Mouse (Mus musculus) left cerebral cortex, postnatal 25 days (tissue): ENCODE measurements around the gene Arpc1a. TPM values are rescaled to one million over a fixed set of nuclear protein-coding genes. Genes with fewer than 3 reads are reported as not detected.
"Not testable (repeated sequence)": the region's sequence is repeated elsewhere in the genome, so short reads cannot be mapped to it uniquely, and the experiment has no call there.

Experiments
- DNase-seq, 2 experiments: peaks; one replicate each; pipeline ENCODE4 v3.0.0; 2022; ENCODE audit warnings: low spot score in 2 of 2, mixed read lengths in 1 of 2
- intact Hi-C: fragments of 180-260 bp; cut with DNase I; formaldehyde crosslinking; loops from one replicate; pipeline ENCODE4 v1.15.1; 2025
- total RNA-seq, 2 experiments: library from RNA; stranded (reverse); gene quantifications; 2 replicates each; pipeline ENCODE4 v1.2.3; 2021

Arpc1a gene
- total RNA-seq, 2 experiments from 2014 or later, result 203 to 205 TPM

DNA sequence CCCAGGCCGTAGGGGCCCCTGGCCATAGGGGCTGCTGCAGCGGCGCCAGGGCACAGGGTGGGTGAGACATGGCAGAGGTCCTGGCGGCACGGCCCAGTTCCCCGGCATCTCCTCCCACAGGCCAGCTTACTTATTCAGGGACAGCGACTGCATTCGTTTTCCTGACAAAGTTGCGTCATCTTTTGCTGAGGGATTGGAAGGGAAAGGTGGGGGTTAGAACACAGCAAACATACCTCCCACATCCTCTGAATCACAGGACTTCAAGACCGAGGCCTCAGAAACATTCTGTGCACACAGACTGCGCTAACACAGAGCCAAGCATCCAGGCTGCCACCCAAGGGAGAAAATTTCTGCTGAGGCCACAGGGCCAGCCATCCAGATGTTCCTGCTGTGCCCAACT, 46.6 kb downstream of the Arpc1a start:
- intact Hi-C loops, result no loop called here
- DNase-seq, result peak; percentile 61 to 92

DNA sequence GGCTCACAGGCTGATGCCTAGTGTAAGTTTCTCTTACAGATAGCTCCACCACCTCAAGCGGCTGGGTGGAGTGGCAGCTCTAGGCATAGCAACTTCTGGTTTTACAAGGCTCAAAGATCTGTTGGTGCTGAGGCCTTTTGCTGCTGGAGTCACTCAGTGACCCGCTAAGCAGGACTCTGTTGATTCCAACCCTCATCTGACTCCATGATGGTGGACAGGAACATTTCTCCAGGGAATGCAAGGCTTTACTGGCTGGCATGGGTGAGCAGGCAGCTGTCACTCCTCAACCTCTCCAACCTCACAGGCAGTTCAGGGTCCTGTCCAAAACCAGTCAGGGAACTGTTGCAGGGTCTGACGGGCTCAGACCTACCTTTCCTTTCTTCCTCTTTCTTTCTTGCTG, 47.4 kb downstream of the Arpc1a start:
- intact Hi-C loops, result no loop called here
- DNase-seq, result no peak

DNA sequence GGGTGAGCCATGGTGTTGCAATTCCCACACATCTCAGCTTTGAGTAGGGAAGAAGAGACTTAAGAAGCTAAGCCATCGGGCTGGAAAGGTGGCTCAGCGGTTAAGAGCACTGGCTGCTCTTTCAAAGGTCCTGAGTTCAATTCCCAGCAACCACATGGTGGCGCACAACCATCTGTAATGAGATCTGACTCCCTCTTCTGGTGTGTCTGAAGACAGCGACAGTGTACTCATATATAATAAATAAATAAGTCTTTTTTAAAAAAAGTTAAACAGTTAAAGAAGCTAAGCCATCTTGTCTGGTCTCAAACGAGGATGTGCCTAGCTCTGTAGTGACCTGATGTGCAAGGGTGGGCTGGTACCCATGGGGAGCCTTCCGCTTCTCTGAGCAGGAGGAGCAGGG, 49.6 kb downstream of the Arpc1a start:
- intact Hi-C loops, DNase-seq: not testable (repeated sequence)

DNA sequence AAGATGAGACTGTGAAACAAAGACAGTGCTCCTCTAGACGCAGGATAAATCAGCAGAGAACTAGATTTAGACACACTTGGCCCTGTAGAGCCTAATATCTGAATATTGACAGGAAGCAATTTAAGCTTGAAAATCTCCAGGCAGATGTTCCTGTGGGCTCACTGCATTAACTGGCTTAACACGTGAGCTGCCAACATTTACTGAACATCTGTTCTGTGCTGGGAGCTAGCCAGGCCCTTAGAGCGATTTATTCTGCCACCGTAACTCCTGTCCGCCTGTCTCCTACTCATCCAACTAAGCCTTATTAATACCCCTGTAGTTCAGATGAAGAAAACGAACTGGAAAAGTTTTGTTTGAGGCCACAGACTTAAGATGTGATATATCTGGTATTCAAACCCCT, 55.2 kb downstream of the Arpc1a start:
- DNase-seq, result no peak
- intact Hi-C loops, result no loop called here

DNA sequence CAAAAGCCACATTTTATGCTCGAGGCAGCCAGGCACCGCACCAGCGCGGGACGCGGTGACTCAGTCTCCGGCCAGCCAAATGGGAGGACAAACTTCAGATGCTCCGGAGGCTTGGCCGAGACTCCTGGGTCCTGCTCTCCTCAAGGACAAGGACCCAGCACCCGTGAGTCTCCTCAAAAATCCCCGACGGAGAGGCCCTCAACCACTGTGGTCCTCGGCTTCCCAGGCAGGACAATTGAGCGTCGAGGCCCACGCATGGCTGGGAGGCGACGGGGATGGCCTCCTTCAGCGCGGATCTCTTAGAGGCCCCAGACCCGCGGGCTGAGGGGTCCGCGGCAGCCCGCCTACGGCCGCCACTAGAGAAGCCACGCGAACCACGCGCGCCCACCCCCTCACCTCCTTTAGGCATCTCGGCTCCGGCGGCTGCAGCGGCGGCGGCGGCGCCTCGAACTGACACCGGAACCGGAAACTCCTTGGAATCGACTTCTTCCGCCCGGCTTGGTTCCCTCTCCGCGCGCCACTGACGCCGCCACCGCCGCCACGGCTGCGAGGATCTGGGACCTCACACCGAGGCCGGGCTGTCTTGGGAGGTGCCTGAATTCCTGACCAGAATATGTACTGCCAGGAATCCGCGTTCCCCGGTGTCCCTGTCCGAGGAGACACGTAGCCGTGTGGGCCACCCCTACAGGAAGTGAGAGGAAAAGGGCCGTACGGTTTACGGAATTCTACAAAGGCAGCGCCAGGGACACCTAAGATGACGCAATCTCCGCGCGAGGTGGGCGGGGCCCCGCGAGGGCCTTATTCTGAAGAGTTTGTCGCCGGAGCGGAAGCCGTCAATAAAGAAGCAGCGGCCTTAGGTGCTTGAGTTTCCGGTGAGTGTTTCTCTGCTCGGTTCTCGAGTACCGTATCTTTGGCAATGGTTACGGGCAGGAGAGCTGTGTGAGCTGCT, 56.2 kb downstream of the Arpc1a start, which contains the start of the genes Pdap1 and Bud31:
Gene Pdap1 (minus strand): TSS at position 668 of the 949 bp plus-strand sequence.
Gene Bud31 (plus strand): TSS at position 792 of the 949 bp plus-strand sequence.
- peak; percentile 96 to 97 for DNase-seq
- intact Hi-C loops, result loop anchor here (2.0 kb wide), 1 partner anchor 27 kb away; the partner anchor contains the start of genes Cpsf4 and Ptcd1

DNA sequence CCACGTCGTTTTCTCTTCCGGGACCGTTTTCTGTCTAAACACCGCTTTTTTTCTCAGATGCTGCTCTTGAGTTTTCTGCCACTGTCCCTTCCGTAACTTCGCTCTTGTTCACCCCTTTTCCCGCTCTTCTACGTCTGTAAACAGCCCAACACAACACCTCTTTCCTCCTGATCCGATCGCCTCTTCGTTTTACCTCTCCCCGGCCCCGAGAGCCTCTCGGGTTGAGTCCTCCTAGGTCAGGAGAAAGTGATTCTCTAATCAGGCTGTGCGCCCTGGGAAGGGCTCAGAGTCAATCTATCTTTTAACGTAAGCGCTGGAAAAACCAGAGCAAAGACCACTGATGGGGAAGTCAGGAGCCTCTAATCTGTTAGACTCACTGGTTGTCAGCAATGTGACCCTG, 57.0 kb downstream of the Arpc1a start:
- DNase-seq, result no peak
- intact Hi-C loops, result loop anchor here (2.0 kb wide), 1 partner anchor 26 kb away; the partner anchor contains the start of genes Cpsf4 and Ptcd1

DNA sequence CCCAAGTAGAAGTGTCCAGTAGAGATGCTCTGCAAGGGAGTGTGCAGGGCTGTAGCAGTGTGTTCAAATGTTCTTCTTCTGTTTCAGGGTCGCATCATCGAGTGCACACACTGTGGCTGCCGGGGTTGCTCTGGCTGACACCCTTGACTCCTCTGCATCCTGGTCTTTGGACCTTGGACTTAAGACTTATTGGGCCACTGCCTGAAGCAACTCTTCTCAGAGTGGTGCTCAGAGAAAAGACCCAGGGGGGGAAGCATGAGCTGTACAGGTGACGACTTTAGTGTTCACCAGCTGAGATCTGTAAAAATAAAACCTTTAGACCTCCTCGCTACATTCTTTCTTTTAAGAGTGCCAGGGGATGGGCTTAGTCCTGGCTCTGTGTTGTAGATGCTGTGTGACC, 64.1 kb downstream of the Arpc1a start:
- intact Hi-C loops, result no loop called here

DNA sequence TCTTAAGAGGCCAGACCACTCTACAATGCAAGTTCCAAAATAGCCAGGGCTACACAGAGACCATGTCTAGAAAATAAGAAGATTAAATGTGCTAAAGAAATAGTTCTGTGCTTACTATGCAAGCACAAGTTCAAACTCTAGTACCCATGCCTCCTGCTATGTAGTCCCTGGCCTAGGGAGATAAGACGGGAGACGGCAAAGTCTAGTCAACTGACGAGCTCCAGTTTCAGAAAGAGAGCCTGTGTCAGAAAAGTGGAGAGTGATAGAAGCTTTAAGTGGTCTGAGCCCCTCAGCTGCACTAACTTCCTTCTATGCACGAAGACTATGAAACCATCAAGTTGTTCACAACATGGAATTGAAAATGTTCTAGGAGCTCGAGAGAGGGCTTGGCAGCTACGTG, 65.7 kb downstream of the Arpc1a start:
- intact Hi-C loops, result no loop called here
- DNase-seq, result no peak

More for the DNA sequence above, 64.1 kb downstream of the Arpc1a start:
- DNase-seq, result no peak

DNA sequence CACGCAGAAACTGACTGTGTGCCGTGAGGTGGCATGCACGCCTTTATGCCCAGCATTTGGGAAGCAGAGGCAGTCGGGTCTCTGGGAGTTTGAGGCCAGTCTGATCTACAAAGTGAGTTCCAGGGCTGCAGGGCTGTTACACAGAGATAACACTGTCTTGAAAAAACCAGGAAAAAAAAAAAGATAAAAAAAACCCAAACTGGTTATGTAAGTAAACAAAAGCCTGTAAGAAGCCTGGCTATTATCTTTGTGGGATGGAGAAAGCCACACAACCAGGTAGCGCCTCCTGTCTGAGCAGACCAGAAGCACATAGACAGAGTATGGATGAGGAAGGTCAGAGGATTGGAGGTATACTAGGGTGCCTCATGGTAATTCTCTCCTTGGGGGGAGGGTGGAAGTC, 69.1 kb downstream of the Arpc1a start:
- intact Hi-C loops, result no loop called here
- DNase-seq, result no peak

Other genes starting within 250 kb of the Arpc1a start
- 10 to 100 TPM; 33.2 to 36.9 TPM for gene Smurf1, start 118.0 kb upstream of the Arpc1a start, total RNA-seq
- not detected for gene Gm4871, start 51.1 kb upstream of the Arpc1a start, total RNA-seq
- gene 1700018F24Rik, start 40.8 kb upstream of the Arpc1a start, total RNA-seq, result not detected
- gene Kpna7, start 200 bp downstream of the Arpc1a start, total RNA-seq, result not detected
- 10 to 100 TPM; 23.0 to 25.1 TPM for gene Arpc1b, start 30.4 kb downstream of the Arpc1a start, total RNA-seq
- 10 to 100 TPM; 89.7 to 91.5 TPM for gene Pdap1, start 56.4 kb downstream of the Arpc1a start, total RNA-seq
- 10 to 100 TPM; 81.0 to 85.3 TPM for gene Bud31, start 56.5 kb downstream of the Arpc1a start, total RNA-seq
- gene Ptcd1, start 83.3 kb downstream of the Arpc1a start, total RNA-seq, result 10 to 100 TPM; 18.8 to 19.8 TPM
- gene Cpsf4, start 83.4 kb downstream of the Arpc1a start, total RNA-seq, result 10 to 100 TPM; 21.4 to 21.7 TPM
- 100 to 1,000 TPM; 262 to 266 TPM for gene Atp5j2, start 108.2 kb downstream of the Arpc1a start, total RNA-seq
- gene Zkscan14, start 118.0 kb downstream of the Arpc1a start, total RNA-seq, result 10 to 100 TPM; 11.5 to 12.6 TPM
- gene Zkscan5, start 120.7 kb downstream of the Arpc1a start, total RNA-seq, result 10 to 100 TPM; 10.2 to 11.7 TPM
- gene Zfp655, start 147.9 kb downstream of the Arpc1a start, total RNA-seq, result 10 to 100 TPM; 29.9 to 32.5 TPM
- gene Zscan25, start 196.7 kb downstream of the Arpc1a start, total RNA-seq, result 10 to 100 TPM; 17.2 to 19.1 TPM